Mouse (Mus musculus) forebrain, embryonic 10.5 days (tissue): Measurements from ENCODE around the gene Nwd1. TPM values are rescaled to one million over a fixed set of nuclear protein-coding genes. Genes with fewer than 3 reads are reported as not detected.
"Not testable (repeated sequence)": the region's sequence is repeated elsewhere in the genome, so short reads cannot be mapped to it uniquely, and the experiment has no call there.

ENCODE experiments used
- DNase-seq: peaks from one replicate; pipeline ENCODE4 v3.0.0-alpha.2; 2017; ENCODE audit warnings: low spot score; ENCODE audit errors: extremely low spot score
- H3K27ac ChIP-seq: fragments of 300-500 bp; sonication (generic); 2 replicates; pipeline ENCODE4 v1.5.1; 2016; ENCODE audit warnings: mild to moderate bottlenecking
- H3K27me3 ChIP-seq: fragments of 300-500 bp; sonication (generic); 2 replicates; pipeline ENCODE4 v1.6.1; 2016; ENCODE audit warnings: mild to moderate bottlenecking; ENCODE audit not compliant: poor library complexity, severe bottlenecking
- H3K36me3 ChIP-seq: fragments of 300-500 bp; sonication (generic); replicated peaks from 2 replicates; pipeline ENCODE4 v1.6.1; 2016; ENCODE audit warnings: mild to moderate bottlenecking, moderate library complexity
- H3K4me1 ChIP-seq: fragments of 300-500 bp; sonication (generic); 2 replicates; pipeline ENCODE4 v1.6.1; 2016
- H3K4me3 ChIP-seq: fragments of 300-500 bp; sonication (generic); 2 replicates; pipeline ENCODE4 v1.5.1; 2016; ENCODE audit warnings: mild to moderate bottlenecking, moderate library complexity
- H3K9me3 ChIP-seq: fragments of 300-500 bp; sonication (generic); 2 replicates; pipeline ENCODE4 v1.6.1; 2016; ENCODE audit warnings: mild to moderate bottlenecking, moderate library complexity
- WGBS: fragments of 180-500 bp; shearing (Covaris S2); methylation state at CpG from one replicate; pipeline ENCODE4 v1.1.7; 2016; 5-methylcytosine and 5-hydroxymethylcytosine counted together
- polyA plus RNA-seq: library from polyadenylated mRNA; unstranded; fragments of >200 nt; fragmentation: Nextera tagmentation; extraction: Ambion mirVana; gene quantifications from 2 replicates; pipeline ENCODE4 v1.2.1, GENCODE M21; 2016

Nwd1 gene
- polyA plus RNA-seq, 1 experiment from 2014 or later, result 0.07 TPM

- Histone ChIP-seq H3K36me3 (no peaks in the 10 kb centered on the region), H3K27me3 (no peaks in the 10 kb centered on the region), H3K4me3 (no peak overlapping the region), H3K9me3 (no peaks in the 10 kb centered on the region), H3K4me1 (no peaks in the 10 kb centered on the region), H3K27ac (no peak overlapping the region)
- 84% methylated on average over 2 of the region's 2 CpGs for WGBS
- DNase-seq, result no peak
These were observed 27.7 kb downstream of the Nwd1 start for GRCm38 (mm10) chr8:72674184-72674583.

- Histone ChIP-seq H3K36me3 (no peaks in the 10 kb centered on the region), H3K9me3 (no peaks in the 10 kb centered on the region), H3K27ac (no peak overlapping the region), H3K4me1 (no peaks in the 10 kb centered on the region), H3K27me3 (no peaks in the 10 kb centered on the region), H3K4me3 (no peak overlapping the region)
- 65% methylated on average over 4 of the region's 4 CpGs for WGBS
- no peak for DNase-seq
These were observed 29.9 kb downstream of the Nwd1 start for GRCm38 (mm10) chr8:72676436-72676835.

DNA sequence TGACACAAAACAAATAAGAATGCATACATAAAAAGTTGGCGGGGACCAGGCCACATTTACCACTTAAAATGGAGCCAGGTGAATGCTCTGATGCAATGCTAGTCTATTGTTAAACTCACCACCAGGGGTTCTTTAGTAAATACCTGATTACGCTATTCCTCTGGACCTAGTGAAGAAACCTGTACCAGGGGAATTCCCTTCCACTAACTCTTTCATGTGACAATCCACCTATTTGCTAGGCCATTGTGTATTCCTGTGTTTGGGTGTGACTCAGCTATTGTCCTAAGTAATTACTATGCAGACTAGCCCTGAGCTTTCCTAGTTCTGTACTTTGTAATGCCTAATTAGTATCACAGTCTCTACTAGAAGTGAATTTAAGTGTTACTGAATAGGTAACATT, 30.3 kb downstream of the Nwd1 start:
- not testable (repeated sequence) for H3K4me1 ChIP-seq, H3K27me3 ChIP-seq, DNase-seq, H3K36me3 ChIP-seq, H3K4me3 ChIP-seq, H3K9me3 ChIP-seq, H3K27ac ChIP-seq
- WGBS, result 36% methylated on average over 2 of the region's 2 CpGs

- no peaks in the 10 kb centered on the region for H3K27me3 ChIP-seq
- 71% methylated on average over 5 of the region's 5 CpGs for WGBS
- no peak for DNase-seq
- H3K4me1 ChIP-seq, result no peaks in the 10 kb centered on the region
- H3K36me3 ChIP-seq, result no peaks in the 10 kb centered on the region
- no peak overlapping the region for H3K27ac ChIP-seq
- H3K9me3 ChIP-seq, result no peaks in the 10 kb centered on the region
- H3K4me3 ChIP-seq, result no peak overlapping the region
These were observed 30.8 kb downstream of the Nwd1 start for GRCm38 (mm10) chr8:72677331-72677730.

DNA sequence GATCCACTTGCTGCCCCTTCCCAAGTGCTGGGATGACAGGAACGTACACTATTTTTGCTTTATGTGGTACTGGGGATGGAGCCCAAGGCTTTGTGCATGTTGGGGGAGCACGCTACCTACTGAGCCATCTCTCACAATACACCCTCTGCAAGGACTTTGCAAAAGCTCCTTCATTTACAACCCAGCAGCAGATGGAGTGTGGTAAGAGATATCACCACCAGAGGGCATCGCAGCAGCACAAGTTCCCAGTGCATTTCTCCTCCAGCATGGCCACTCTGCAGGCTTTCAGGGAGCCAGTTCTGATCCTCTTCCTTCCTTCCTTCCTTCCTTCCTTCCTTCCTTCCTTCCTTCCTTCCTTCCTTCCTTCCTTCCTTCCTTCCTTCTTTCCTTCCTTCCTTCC, 33.6 kb downstream of the Nwd1 start:
- Histone ChIP-seq H3K27me3 (no peaks in the 10 kb centered on the region), H3K4me1 (peaks cover 6% of the 10 kb centered on the region; the same call in 1 of the 2 replicates), H3K9me3 (no peaks in the 10 kb centered on the region), H3K4me3 (no peak overlapping the region), H3K27ac (no peak overlapping the region), H3K36me3 (no peaks in the 10 kb centered on the region)
- WGBS, result 14% methylated on average over 3 of the region's 3 CpGs
- DNase-seq, result peak; percentile 53

DNA sequence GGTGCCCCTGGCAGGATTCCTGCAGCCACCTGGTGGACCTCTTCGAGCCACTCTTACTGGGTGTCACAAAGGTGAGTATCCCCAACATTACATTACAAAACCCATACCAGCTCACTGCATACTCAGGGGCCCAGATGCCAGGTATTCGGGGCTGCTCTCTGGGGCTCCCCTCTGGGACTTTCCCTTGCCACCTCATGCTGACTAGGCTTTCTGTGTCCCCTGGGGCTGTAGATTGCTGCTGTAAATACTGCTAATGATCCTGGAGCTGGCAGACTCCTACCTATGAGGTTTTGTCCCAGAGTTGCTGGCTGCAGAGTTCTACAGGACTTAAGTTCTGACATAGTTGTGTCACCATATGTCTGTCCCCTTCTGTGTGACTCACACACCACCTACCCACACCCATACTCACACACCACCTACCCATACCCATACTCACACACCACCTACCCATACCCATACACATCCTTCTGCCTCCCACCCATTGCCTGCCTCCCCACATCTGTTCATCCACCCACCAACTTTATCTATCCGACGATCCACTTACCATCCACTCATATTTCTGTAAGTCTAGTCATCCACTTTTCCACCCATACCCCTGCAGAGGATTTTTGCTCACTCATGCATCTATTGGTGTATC, 35.7 kb downstream of the Nwd1 start:
- WGBS, result 85% methylated on average over 4 of the region's 4 CpGs
- no peak for DNase-seq
- Histone ChIP-seq H3K36me3 (no peaks in the 10 kb centered on the region), H3K27me3 (no peaks in the 10 kb centered on the region), H3K4me3 (no peak overlapping the region), H3K27ac (no peak overlapping the region), H3K4me1 (peaks cover 6% of the 10 kb centered on the region; the same call in 1 of the 2 replicates), H3K9me3 (no peaks in the 10 kb centered on the region)

GRCm38 (mm10) chr8:72683010-72683521, 36.6 kb downstream of the Nwd1 start:
- no peak overlapping the region for H3K4me3 ChIP-seq
- H3K36me3 ChIP-seq, result no peaks in the 10 kb centered on the region
- WGBS, result 53% methylated on average over 2 of the region's 2 CpGs
- peaks cover 6% of the 10 kb centered on the region; the same call in 1 of the 2 replicates for H3K4me1 ChIP-seq
- DNase-seq, result no peak
- H3K27me3 ChIP-seq, result no peaks in the 10 kb centered on the region
- no peaks in the 10 kb centered on the region for H3K9me3 ChIP-seq
- no peak overlapping the region for H3K27ac ChIP-seq

DNA sequence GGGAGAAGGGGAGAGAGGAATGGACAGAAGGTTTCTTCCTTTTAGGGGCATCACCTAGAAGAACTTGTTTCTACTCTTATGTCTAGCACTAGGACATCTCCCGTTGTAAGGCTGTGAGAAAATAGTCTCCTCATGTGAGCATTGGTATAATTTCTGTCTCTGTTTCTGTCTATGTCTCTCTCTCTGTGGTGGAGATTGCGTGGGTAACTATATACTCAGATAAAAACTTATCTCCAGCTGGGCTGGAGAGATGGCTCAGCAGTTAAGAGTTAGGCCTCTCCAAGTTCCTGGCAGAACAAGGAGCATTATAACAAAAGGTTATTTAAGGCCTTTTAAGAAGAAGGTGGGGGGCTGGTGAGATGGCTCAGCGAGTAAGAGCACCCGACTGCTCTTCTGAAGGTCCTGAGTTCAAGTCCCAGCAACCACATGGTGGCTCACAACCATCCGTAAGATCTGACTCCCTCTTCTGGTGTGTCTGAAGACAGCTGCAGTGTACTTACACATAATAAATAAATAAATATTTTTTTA, 37.1 kb downstream of the Nwd1 start:
- not testable (repeated sequence) for H3K4me3 ChIP-seq, H3K36me3 ChIP-seq, H3K4me1 ChIP-seq, H3K27me3 ChIP-seq, H3K9me3 ChIP-seq, DNase-seq, H3K27ac ChIP-seq
- 93% methylated on average over 5 of the region's 5 CpGs for WGBS

DNA sequence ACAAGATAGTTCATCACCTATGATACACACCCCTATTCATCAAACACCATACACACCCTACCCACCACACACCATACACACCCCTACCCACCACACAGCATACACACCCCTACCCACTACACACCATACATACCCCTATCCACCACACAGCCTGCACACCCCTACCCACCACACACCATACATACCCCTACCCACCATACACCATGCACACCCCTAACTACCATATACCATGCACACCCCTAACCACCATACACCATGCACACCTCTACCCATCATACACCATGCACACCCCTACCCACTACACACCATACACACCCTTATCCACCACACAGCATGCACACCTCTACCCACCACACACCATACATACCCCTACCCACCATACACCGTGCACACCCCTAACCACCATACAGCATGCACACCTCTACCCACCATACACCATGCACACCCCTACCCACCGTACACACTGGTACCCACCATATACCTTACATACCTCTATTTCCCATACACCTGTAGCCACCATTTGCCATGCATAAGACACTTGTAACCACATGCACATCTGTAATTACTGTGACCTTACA, 51.9 kb downstream of the Nwd1 start:
- Histone ChIP-seq H3K36me3 (no peaks in the 10 kb centered on the region), H3K4me1 (no peaks in the 10 kb centered on the region), H3K4me3 (no peak overlapping the region), H3K9me3 (no peaks in the 10 kb centered on the region), H3K27ac (no peak overlapping the region), H3K27me3 (no peaks in the 10 kb centered on the region)
- DNase-seq, result no peak
- WGBS, result 93% methylated on average over 2 of the region's 2 CpGs

- no peaks in the 10 kb centered on the region for H3K9me3 ChIP-seq
- WGBS, result 49% methylated on average over 6 of the region's 6 CpGs
- no peaks in the 10 kb centered on the region for H3K27me3 ChIP-seq
- no peak for DNase-seq
- no peak overlapping the region for H3K27ac ChIP-seq
- peaks cover 7% of the 10 kb centered on the region; the same call in 1 of the 2 replicates for H3K4me1 ChIP-seq
- no peaks in the 10 kb centered on the region for H3K36me3 ChIP-seq
- no peak overlapping the region for H3K4me3 ChIP-seq
These were observed 66.1 kb downstream of the Nwd1 start for GRCm38 (mm10) chr8:72712569-72712968.

- H3K27me3 ChIP-seq, result no peaks in the 10 kb centered on the region
- H3K4me1 ChIP-seq, result peaks cover 7% of the 10 kb centered on the region; the same call in 1 of the 2 replicates
- WGBS, result 91% methylated on average over 5 of the region's 5 CpGs
- H3K27ac ChIP-seq, result no peak overlapping the region
- DNase-seq, result no peak
- no peaks in the 10 kb centered on the region for H3K9me3 ChIP-seq
- no peak overlapping the region for H3K4me3 ChIP-seq
- H3K36me3 ChIP-seq, result no peaks in the 10 kb centered on the region
These were observed 70.1 kb downstream of the Nwd1 start for GRCm38 (mm10) chr8:72716594-72716993.

DNA sequence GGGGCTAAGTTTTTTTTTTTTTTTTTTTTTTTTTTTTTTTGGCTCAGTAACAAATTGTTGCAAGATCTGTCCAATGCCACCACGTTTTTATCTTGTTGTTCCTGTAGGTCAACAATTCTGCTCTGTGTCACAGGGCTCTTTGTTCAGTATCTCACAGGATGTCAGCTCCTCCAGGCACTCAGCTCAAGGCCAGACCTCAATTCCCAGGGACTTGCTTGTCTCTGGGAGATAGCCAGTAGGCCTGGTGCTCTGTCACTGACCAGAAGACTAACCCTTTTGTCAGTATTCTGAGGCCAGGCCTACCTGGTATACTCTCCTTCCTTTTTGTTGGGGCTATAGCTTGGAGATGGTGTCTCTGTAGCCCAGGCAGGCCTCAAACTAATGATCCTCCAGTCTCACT, 74.0 kb downstream of the Nwd1 start:
- no peak for DNase-seq
- Histone ChIP-seq H3K4me1 (peaks cover 9% of the 10 kb centered on the region), H3K27ac (no peak overlapping the region), H3K36me3 (peaks cover 13% of the 10 kb centered on the region), H3K4me3 (no peak overlapping the region), H3K27me3 (no peaks in the 10 kb centered on the region), H3K9me3 (no peaks in the 10 kb centered on the region)
- WGBS, result 22% methylated on average over 1 of the region's 1 CpGs
